Mouse (Mus musculus): ENCODE measurements at regions not wholly inside any gene's neighbourhood (a gene's known extent, or its start where the extent isn't known, plus 50 kb on each side); places are given as distances from the start of the nearest gene placed in this dataset.

- peak; percentile 99 for ATAC-seq (replicated peaks; ENCODE audit: insufficient number of reproducible peaks, low FRiP score, low TSS enrichment, poor library complexity, severe bottlenecking)
Measured at GRCm38 (mm10) chr2:134730547-134730946, 55.3 kb upstream of the Plcb1 start.

GRCm38 (mm10) chr2:134726713-134727112, 59.2 kb upstream of the Plcb1 start:
- no peak for ATAC-seq (replicated peaks; ENCODE audit: insufficient number of reproducible peaks, low FRiP score, low TSS enrichment, poor library complexity, severe bottlenecking)

DNA sequence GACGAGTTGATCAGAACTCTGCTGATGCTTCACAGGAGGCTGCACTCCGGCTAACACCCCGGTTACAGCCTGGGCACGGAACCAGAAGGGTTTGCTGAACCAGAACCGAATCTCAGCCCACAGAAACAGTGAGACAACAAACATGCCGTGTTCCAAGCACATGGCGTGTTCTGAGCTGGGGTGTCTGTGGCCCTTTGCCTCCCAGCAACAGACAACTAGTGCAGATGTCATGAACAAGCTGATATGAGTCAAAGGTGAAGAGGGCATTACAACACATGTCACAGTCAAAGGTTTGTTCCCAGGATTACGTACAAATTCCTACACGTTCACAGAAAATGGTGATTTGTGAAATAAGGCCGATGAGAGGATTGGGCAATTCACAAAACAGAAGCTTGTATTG, 61.8 kb upstream of the Plcb1 start:
- no peak for ATAC-seq (replicated peaks; ENCODE audit: insufficient number of reproducible peaks, low FRiP score, low TSS enrichment, poor library complexity, severe bottlenecking)

- no peak for ATAC-seq (replicated peaks; ENCODE audit: insufficient number of reproducible peaks, low FRiP score, low TSS enrichment, poor library complexity, severe bottlenecking)
Measured at GRCm38 (mm10) chr2:134717815-134718362, 68.0 kb upstream of the Plcb1 start.

DNA sequence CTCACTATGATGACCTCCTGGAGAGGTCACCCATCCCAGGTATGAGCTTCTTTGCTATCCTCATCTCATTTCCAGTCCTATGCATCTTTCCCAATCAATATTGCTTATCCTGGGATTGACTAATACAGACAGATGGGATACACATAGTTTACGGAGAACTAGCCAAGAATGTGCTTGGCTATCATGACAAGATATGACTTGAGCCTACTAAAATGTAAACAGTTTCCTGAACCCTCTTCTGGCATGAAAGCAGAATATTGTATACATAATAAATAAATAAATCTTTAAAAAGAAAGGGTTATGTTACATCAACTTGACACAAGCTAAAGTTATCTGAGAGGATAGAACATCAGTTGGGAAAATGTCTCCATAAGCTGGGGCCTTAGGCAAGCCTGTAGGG, 69.3 kb upstream of the Plcb1 start:
- no peak for ATAC-seq (replicated peaks; ENCODE audit: insufficient number of reproducible peaks, low FRiP score, low TSS enrichment, poor library complexity, severe bottlenecking)

- no peak for ATAC-seq (replicated peaks; ENCODE audit: insufficient number of reproducible peaks, low FRiP score, low TSS enrichment, poor library complexity, severe bottlenecking)
Measured at GRCm38 (mm10) chr2:134714001-134714400, 70.1 kb upstream of the Tmx4 start.

DNA sequence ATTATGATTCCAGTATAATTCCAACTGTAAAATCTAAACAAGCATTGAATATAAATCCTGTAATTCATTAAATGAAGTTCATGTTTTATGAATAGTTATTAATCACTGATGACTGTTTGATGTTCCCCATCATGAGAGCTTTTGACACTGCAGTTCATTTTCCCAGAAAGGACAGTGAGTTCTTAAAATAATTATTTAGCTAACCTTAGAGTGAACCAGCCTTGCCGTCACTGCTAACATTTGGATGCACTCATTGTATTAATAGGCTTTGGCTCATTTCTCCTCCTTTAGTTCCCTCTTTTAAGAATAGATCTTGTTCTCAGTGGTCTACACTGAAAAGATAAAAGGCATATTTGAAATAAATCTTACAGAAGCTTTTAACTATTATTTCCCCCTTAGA, 64.8 kb upstream of the Tmx4 start:
- ATAC-seq (replicated peaks; ENCODE audit: insufficient number of reproducible peaks, low FRiP score, low TSS enrichment, poor library complexity, severe bottlenecking): no peak

DNA sequence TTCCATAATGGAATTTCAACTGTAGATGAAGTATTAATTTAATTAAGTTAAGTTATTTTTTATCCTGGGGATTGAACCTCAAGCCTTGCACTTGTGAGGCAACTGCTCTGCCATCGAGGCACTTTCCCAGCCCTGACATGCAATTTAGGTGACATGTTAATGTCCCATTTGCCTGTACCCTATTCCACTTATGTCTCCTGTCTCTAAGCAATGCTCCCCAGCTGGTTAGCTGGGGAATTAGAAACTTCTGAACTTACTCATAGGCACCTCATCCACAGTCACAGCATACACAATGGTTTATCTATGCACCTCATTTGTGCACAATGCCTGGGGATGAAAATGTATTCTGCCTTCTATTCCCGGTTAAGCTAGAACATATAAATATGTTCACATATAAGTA, 59.1 kb upstream of the Tmx4 start:
- no peak for ATAC-seq (replicated peaks; ENCODE audit: insufficient number of reproducible peaks, low FRiP score, low TSS enrichment, poor library complexity, severe bottlenecking)

DNA sequence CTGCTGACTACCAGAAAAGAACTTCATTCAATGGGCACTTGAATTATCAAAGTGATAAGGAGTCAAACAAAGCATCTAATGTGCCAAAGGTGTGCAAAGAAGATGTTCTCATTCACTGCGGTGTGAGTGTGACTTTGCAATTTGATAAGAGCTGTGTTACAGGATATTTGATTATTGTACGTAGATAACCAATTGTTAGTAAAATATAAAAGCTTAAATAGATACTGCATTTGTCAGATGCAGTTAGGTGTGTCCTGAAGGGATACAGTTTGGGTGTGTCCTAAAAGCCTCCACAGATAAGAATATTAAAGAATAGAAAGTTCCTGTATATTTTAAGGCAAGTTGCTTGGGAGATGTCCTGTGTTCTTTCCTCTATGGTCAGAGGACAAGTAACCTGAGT, 53.5 kb upstream of the Tmx4 start:
- ATAC-seq (replicated peaks; ENCODE audit: insufficient number of reproducible peaks, low FRiP score, low TSS enrichment, poor library complexity, severe bottlenecking): no peak

DNA sequence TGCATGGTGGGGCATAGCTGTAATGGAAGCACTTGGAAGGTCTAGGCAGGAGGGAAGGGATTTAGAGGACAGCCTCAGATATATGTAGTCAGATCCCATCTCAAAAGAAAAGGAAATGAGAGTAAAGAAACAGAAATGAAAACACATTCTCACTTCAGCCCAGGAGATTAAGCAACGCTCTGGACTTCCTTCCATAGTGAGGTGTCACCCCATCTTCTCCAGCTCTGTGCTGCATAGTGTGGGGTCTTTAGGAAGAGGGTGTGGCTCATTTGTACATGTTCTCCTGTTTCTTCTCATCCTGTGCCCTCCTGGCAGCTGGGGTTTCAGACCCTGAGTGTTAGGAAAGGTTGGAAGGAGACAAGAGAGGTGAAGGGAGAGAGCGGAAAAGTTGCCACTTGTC, 52.4 kb upstream of the Tmx4 start:
- 0 out of 2 replicates have a peak, but pooled peaks have one; percentile 47 for ATAC-seq (replicated peaks; ENCODE audit: insufficient number of reproducible peaks, low FRiP score, low TSS enrichment, poor library complexity, severe bottlenecking)
